Mouse (Mus musculus) C2C12 (cell line): Measurements from ENCODE around the gene Pdcd2. TPM values are rescaled to one million over a fixed set of nuclear protein-coding genes. Genes with fewer than 3 reads are reported as not detected.

Experiments
- H3K27me3 ChIP-seq: one replicate; pipeline ENCODE4 v1.6.1; 2011; ENCODE audit not compliant: control insufficient read depth, insufficient read depth, insufficient read length
- H3K36me3 ChIP-seq: one replicate; pipeline ENCODE4 v1.6.1; 2011; ENCODE audit not compliant: control insufficient read depth, insufficient read depth
- H3K4me3 ChIP-seq: one replicate; pipeline ENCODE4 v1.5.1; 2011; ENCODE audit warnings: mild to moderate bottlenecking, control low read depth; ENCODE audit not compliant: poor library complexity, insufficient read depth, severe bottlenecking
- H3K79me2 ChIP-seq: one replicate; pipeline ENCODE4 v1.6.1; 2011; ENCODE audit not compliant: control insufficient read depth, insufficient read depth
- H3K79me3 ChIP-seq: one replicate; pipeline ENCODE4 v1.6.1; 2011; ENCODE audit warnings: low read depth, control low read depth
- H3ac ChIP-seq: one replicate; pipeline ENCODE3; 2011; ENCODE audit warnings: low read depth; ENCODE audit not compliant: control insufficient read depth, insufficient read length
- CEBPB ChIP-seq: IDR thresholded peaks from one replicate; pipeline ENCODE4 v1.6.1; 2011; ENCODE audit warnings: low read depth, mild to moderate bottlenecking, control low read depth, moderate library complexity
- CTCF ChIP-seq: IDR thresholded peaks from one replicate; pipeline ENCODE4 v1.5.1; 2011; ENCODE audit not compliant: control insufficient read depth, insufficient read depth, insufficient read length
- FOSL1 ChIP-seq: IDR thresholded peaks from one replicate; pipeline ENCODE4 v1.8.0; 2011; ENCODE audit warnings: mild to moderate bottlenecking, low read length; ENCODE audit not compliant: poor library complexity, insufficient read depth, severe bottlenecking
- MAX ChIP-seq: IDR thresholded peaks from one replicate; pipeline ENCODE4 v1.6.1; 2011; ENCODE audit warnings: mild to moderate bottlenecking, control low read depth
- MYOD1 ChIP-seq: IDR thresholded peaks from one replicate; pipeline ENCODE4 v1.6.1; 2011; ENCODE audit warnings: low read depth; ENCODE audit not compliant: control insufficient read depth, insufficient read length
- MYOG ChIP-seq: IDR thresholded peaks from one replicate; pipeline ENCODE4 v1.6.1; 2011; ENCODE audit not compliant: control insufficient read depth, insufficient read length; ENCODE audit errors: extremely low read depth
- USF1 ChIP-seq: IDR thresholded peaks from one replicate; pipeline ENCODE4 v1.6.1; 2011; ENCODE audit warnings: low read depth, mild to moderate bottlenecking, control low read depth, moderate library complexity
- polyA plus RNA-seq: library from polyadenylated mRNA; unstranded; fragments of >200 nt; fragmentation: generic; extraction: Trizol; gene quantifications from one replicate; pipeline ENCODE4 v1.2.1, GENCODE M21; 2012; ENCODE audit warnings: missing spikeins

Pdcd2 gene
- polyA plus RNA-seq, 1 experiment, result 42.5 TPM

GRCm38 (mm10) chr17:15497882-15498752 is 29.0 kb downstream of the Pdcd2 start:
- H3K79me3 ChIP-seq, result peaks cover 78% of the 10 kb centered on the region
- H3K79me2 ChIP-seq, result peaks cover 84% of the 10 kb centered on the region
- peak overlapping the region; percentile 98 for H3ac ChIP-seq
- H3K4me3 ChIP-seq, result peak overlapping the region; percentile 91
- TF ChIP-seq FOSL1 (no peak), MYOD1 (no peak), MAX (peak; percentile 26)
- no peaks in the 10 kb centered on the region for H3K27me3 ChIP-seq
- peaks cover 34% of the 10 kb centered on the region for H3K36me3 ChIP-seq

DNA sequence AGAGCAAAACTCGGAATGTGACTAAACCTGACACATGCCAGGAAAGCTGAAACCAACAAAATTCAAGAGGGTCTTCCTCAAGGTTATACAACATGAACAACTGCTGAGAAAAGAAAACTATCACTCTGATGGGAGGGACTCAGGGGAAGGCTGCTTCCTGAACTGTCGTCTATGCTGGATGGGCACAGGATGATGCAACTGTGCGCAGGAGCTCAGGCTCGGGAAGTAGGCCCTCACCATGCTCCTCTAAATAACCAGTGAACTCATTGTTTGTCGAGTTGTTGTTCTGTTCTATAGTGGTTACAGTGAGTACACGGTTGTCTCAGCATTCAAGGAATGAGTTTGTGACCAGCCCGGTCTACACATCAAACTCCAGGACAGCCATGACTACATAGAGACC is 36.6 kb downstream of the Pdcd2 start:
- no peak for TF ChIP-seq MYOD1
- TF ChIP-seq MYOG, result no peak
- TF ChIP-seq CEBPB, result no peak
- TF ChIP-seq MAX, result no peak
- no peak for TF ChIP-seq CTCF
- no peak for TF ChIP-seq FOSL1
- TF ChIP-seq USF1, result no peak
- Histone ChIP-seq H3K4me3 (no peak overlapping the region), H3ac (no peak overlapping the region), H3K27me3 (no peaks in the 10 kb centered on the region), H3K79me2 (peaks cover 49% of the 10 kb centered on the region), H3K79me3 (peaks cover 31% of the 10 kb centered on the region), H3K36me3 (peaks cover 53% of the 10 kb centered on the region)

- no peak for TF ChIP-seq CEBPB
- no peak for TF ChIP-seq CTCF
- no peak for TF ChIP-seq MYOG
- no peak for TF ChIP-seq FOSL1
- no peak for TF ChIP-seq MAX
- no peak for TF ChIP-seq USF1
- TF ChIP-seq MYOD1, result no peak
- H3K79me3 ChIP-seq, result no peaks in the 10 kb centered on the region
- no peaks in the 10 kb centered on the region for H3K79me2 ChIP-seq
- no peak overlapping the region for H3ac ChIP-seq
- H3K4me3 ChIP-seq, result no peak overlapping the region
- peaks cover 68% of the 10 kb centered on the region for H3K36me3 ChIP-seq
- H3K27me3 ChIP-seq, result no peaks in the 10 kb centered on the region
These were observed 54.4 kb downstream of the Pdcd2 start for GRCm38 (mm10) chr17:15472671-15473070.

Other genes starting within 250 kb of the Pdcd2 start
- 2.2 TPM for gene Dll1, start 150.4 kb downstream of the Pdcd2 start, polyA plus RNA-seq
- gene Fam120b, start 131.1 kb downstream of the Pdcd2 start, polyA plus RNA-seq, result 7.4 TPM
- gene Psmb1, start 27.6 kb downstream of the Pdcd2 start, polyA plus RNA-seq, result 216 TPM
- 18.3 TPM for gene Tbp, start 27.4 kb downstream of the Pdcd2 start, polyA plus RNA-seq
- gene Prdm9, start 37.1 kb upstream of the Pdcd2 start, polyA plus RNA-seq, result 0.43 TPM
- gene Chd1, start 177.7 kb upstream of the Pdcd2 start, polyA plus RNA-seq, result 6.9 TPM